9 mouse cellular contexts compared by ENCODE assay signal in genomic region chr12:55518061-55518738, GRCm38 (mm10). TPM values are rescaled to one million over a fixed set of nuclear protein-coding genes. Genes with fewer than 3 reads are reported as not detected.
DNase-seq lines count a peak whose midpoint lies in the region; ATAC-seq and TF ChIP-seq lines count a peak whose summit lies in the region.
"Had no signal": no experiment of that assay in that cellular context is flagged by ENCODE, and none has a peak within 500 bp of the region (broad histone marks: within the 10 kb centered on the region; RNA-seq: fewer than 3 reads in every experiment).

No protein-coding gene starts in this region.

- no peak for ATAC-seq in kidney, embryonic 14.5 days (ENCODE audit: low FRiP score, low TSS enrichment)
- ATAC-seq in liver, postnatal 0 days, result no peak
- peak; percentile 59 for ATAC-seq in neural tube, embryonic 14.5 days (ENCODE audit: low read depth)

- H3K4me2 ChIP-seq in kidney, embryonic 14.5 days (replicated peaks; ENCODE audit: low read depth, low read length), result no peak overlapping the region
- H3K4me2 ChIP-seq in liver, postnatal 0 days (ENCODE audit: low read depth, low read length), result no peak overlapping the region
- H3K4me2 ChIP-seq in neural tube, embryonic 14.5 days (ENCODE audit: low read depth, low read length), result peak overlapping the region; percentile 26

- no peak for TF ChIP-seq EP300 in liver, postnatal 0 days (IDR thresholded peaks at IDR 0.05; ENCODE audit: low read depth)

- DNase-seq in kidney, adult 2 months, result peak; percentile 19
- DNase-seq in MEL-GATA-1-ER (ENCODE audit: extremely low read depth, low read depth), result peak; percentile 18
- peak; percentile 75 for DNase-seq in embryo, embryonic 10.5 days (ENCODE audit: low spot score)
- peak; percentile 41 to 49 for DNase-seq in heart, adult 9 months (ENCODE audit: low spot score in 2 of 2)
- peak; percentile 43 for DNase-seq in liver, postnatal 0 days
- DNase-seq in MN1 (ENCODE audit: low spot score), result no peak

- H3K4me1 ChIP-seq in kidney, adult 2 months (ENCODE audit: control insufficient read depth, insufficient read depth, low read length), result no peaks in the 10 kb centered on the region
- no peaks in the 10 kb centered on the region for H3K4me1 ChIP-seq in kidney, embryonic 14.5 days (ENCODE audit: control insufficient read depth, insufficient read depth, low read length)
- no peaks in the 10 kb centered on the region for H3K4me1 ChIP-seq in liver, postnatal 0 days (ENCODE audit: insufficient read depth)
- H3K4me1 ChIP-seq in neural tube, embryonic 14.5 days (ENCODE audit: control insufficient read depth, insufficient read depth, low read length), result no peaks in the 10 kb centered on the region

- no peaks in the 10 kb centered on the region for H3K27me3 ChIP-seq in kidney, adult 2 months (replicated peaks; ENCODE audit: control insufficient read depth, insufficient read depth, low read length)
- no peaks in the 10 kb centered on the region for H3K27me3 ChIP-seq in kidney, embryonic 14.5 days (ENCODE audit: control insufficient read depth, insufficient read depth, low read length)
- H3K27me3 ChIP-seq in liver, postnatal 0 days (ENCODE audit: insufficient read depth, low read length), result peaks cover 5% of the 10 kb centered on the region; the same call in 1 of the 2 replicates
- no peaks in the 10 kb centered on the region for H3K27me3 ChIP-seq in neural tube, embryonic 14.5 days (ENCODE audit: control insufficient read depth, insufficient read depth, low read length)

- H3K9me3 ChIP-seq in kidney, embryonic 14.5 days (ENCODE audit: control insufficient read depth, low read length), result no peaks in the 10 kb centered on the region
- H3K9me3 ChIP-seq in liver, postnatal 0 days (ENCODE audit: low read length), result no peaks in the 10 kb centered on the region
- H3K9me3 ChIP-seq in neural tube, embryonic 14.5 days (ENCODE audit: control insufficient read depth, low read length), result no peaks in the 10 kb centered on the region

- no peak for TF ChIP-seq POLR2A in kidney, adult 2 months (IDR thresholded peaks at IDR 0.05; ENCODE audit: low read depth, low read length)

- no peak overlapping the region for H3K27ac ChIP-seq in kidney, adult 2 months (ENCODE audit: insufficient read depth, low read depth, low read length)
- H3K27ac ChIP-seq in kidney, embryonic 14.5 days (ENCODE audit: low read depth, low read length), result no peak overlapping the region
- H3K27ac ChIP-seq in liver, postnatal 0 days (ENCODE audit: low read depth), result no peak overlapping the region
- no peak overlapping the region for H3K27ac ChIP-seq in neural tube, embryonic 14.5 days (ENCODE audit: low read depth, low read length)

- H3K36me3 ChIP-seq in kidney, adult 2 months (ENCODE audit: control insufficient read depth, insufficient read depth, low read length), result no peaks in the 10 kb centered on the region
- no peaks in the 10 kb centered on the region for H3K36me3 ChIP-seq in kidney, embryonic 14.5 days (ENCODE audit: control insufficient read depth, insufficient read depth, low read length)
- H3K36me3 ChIP-seq in liver, postnatal 0 days (replicated peaks; ENCODE audit: insufficient read depth, low read length), result no peaks in the 10 kb centered on the region
- no peaks in the 10 kb centered on the region for H3K36me3 ChIP-seq in neural tube, embryonic 14.5 days (ENCODE audit: control insufficient read depth, insufficient read depth, low read length)

- no peak overlapping the region for H3K9ac ChIP-seq in kidney, embryonic 14.5 days (ENCODE audit: low read depth, low read length)
- H3K9ac ChIP-seq in liver, postnatal 0 days (replicated peaks), result no peak overlapping the region
- H3K9ac ChIP-seq in neural tube, embryonic 14.5 days (replicated peaks; ENCODE audit: low read depth, low read length), result no peak overlapping the region

- WGBS in kidney, adult 2 months, result 50% methylated on average over 15 of the region's 15 CpGs
- 55% methylated on average over 15 of the region's 15 CpGs for WGBS in kidney, embryonic 14.5 days
- WGBS in liver, postnatal 0 days (ENCODE audit: insufficient replicate concordance), result 53% methylated on average over 15 of the region's 15 CpGs
- 28% methylated on average over 15 of the region's 15 CpGs for WGBS in neural tube, embryonic 14.5 days

- peak; percentile 62 for TF ChIP-seq CTCF in kidney, adult 2 months (conservative IDR thresholded peaks at IDR 0.05; ENCODE audit: insufficient read depth, insufficient read length, low read depth, low read length)
- peak; percentile 73 for TF ChIP-seq CTCF in liver, postnatal 0 days (IDR thresholded peaks at IDR 0.05; ENCODE audit: low read depth)

- H3K4me3 ChIP-seq in kidney, adult 2 months (ENCODE audit: insufficient read depth, low read depth, low read length), result no peak overlapping the region
- no peak overlapping the region for H3K4me3 ChIP-seq in kidney, embryonic 14.5 days (ENCODE audit: low read length)
- no peak overlapping the region for H3K4me3 ChIP-seq in liver, postnatal 0 days (ENCODE audit: low read depth, low read length)
- no peak overlapping the region for H3K4me3 ChIP-seq in neural tube, embryonic 14.5 days (ENCODE audit: low read depth, low read length)

RNA-seq across cellular contexts. Expression of gene Nfkbia, which starts 25.8 kb away (rescaled TPM):
- 90.0 and 93.3 TPM in 2 replicates for polyA plus RNA-seq in kidney, adult 2 months (2012; rRNA removed)
- 69.0 and 75.2 TPM in 2 replicates for polyA plus RNA-seq in kidney, embryonic 14.5 days (2014; fragmentation: Nextera tagmentation; extraction: Ambion mirVana)
- 27.9 and 38.5 TPM in 2 replicates for polyA plus RNA-seq in liver, postnatal 0 days (2015; fragmentation: Nextera tagmentation; extraction: Ambion mirVana)
- polyA plus RNA-seq in neural tube, embryonic 14.5 days (2014; fragmentation: Nextera tagmentation; extraction: Ambion mirVana), result 61.9 and 62.7 TPM in 2 replicates

RNA-seq across cellular contexts. Expression of gene Aldoart2, which starts 46.8 kb away (rescaled TPM):
- polyA plus RNA-seq in kidney, adult 2 months (2012; rRNA removed), result 0.06 and 0.15 TPM in 2 replicates
- not detected in 2 replicates for polyA plus RNA-seq in kidney, embryonic 14.5 days (2014; fragmentation: Nextera tagmentation; extraction: Ambion mirVana)
- polyA plus RNA-seq in liver, postnatal 0 days (2015; fragmentation: Nextera tagmentation; extraction: Ambion mirVana), result not detected in 2 replicates
- 0.16 TPM in 1 of 2 replicates, not detected in the other for polyA plus RNA-seq in neural tube, embryonic 14.5 days (2014; fragmentation: Nextera tagmentation; extraction: Ambion mirVana)
- polyA plus RNA-seq: stomach, embryonic 14.5 days had no signal
